Mouse (Mus musculus) embryo, embryonic 11 days (tissue): ENCODE measurements around the gene Lmf1.

Source experiments
- DNase-seq: peaks from one replicate; pipeline ENCODE4 v3.0.0-alpha.2; 2015

The Lmf1 gene

DNA sequence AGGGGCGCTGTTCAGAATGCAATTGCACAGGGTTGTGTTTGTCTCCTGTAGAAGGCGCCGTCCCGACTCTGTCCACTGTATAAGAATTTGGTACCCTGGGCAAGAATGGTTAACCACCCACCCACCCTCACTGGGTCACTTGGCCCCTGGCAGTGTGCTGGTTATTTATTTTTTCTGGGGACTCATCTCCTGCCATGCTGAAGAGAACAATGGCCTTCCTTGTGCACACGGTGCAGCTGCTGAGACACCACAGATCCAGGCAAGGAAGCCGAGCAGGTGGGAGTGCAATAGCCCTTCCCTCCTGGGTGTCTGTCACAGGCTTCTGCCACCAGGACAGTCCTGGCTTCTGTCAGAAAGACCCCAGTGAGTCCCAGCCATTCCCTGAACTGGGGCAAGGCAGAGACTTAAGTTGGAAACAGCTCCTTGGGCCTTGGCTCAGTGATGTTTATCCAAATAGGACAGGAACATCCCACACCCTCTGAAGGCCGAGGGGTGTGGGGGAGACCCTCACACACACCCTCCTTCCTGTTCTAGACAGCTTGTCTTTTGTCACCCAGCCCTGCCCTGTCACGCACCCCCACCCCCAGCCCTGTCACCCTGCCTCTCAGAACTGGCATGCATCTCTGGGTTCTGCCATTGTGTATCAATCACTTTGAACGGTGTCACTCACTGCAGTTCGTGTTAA lies 30.1 kb downstream of the Lmf1 start:
- DNase-seq, result peak; percentile 28

GRCm38 (mm10) chr17:25609506-25609828 lies 30.6 kb downstream of the Lmf1 start:
- no peak for DNase-seq

- DNase-seq, result no peak
Observed at GRCm38 (mm10) chr17:25610151-25610550, 31.3 kb downstream of the Lmf1 start.

- no peak for DNase-seq
Observed at GRCm38 (mm10) chr17:25612537-25612936, 33.7 kb downstream of the Lmf1 start.

GRCm38 (mm10) chr17:25613323-25613722 lies 34.4 kb downstream of the Lmf1 start:
- DNase-seq, result no peak

- DNase-seq, result no peak
Observed at GRCm38 (mm10) chr17:25614723-25615510, 36.0 kb downstream of the Lmf1 start.

DNA sequence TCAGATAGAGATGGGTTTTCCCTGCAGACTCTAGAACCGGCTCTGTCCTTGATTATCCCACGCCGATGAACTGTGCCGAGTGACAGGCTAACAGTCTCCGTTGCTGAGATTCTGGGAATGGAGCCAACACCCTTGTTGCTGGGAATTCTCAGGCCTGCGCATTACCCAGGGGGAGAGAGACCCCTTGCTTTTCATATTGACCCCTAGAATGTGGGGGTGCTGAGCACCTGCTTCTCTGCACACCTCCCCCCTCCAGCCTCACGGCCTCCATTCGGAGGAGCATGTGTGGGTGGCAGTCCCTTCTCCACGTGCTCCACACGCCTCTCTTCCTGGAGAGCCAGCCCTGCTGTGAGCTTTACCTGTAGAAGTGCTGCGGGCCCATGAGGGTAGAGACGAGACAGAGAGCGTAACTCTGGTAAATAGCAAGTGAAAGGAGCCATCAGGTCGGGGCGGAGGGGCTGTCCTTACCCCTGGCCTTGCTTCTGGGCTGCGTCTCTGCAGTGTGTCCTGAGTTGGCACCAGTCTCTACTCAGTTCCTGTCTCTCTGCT lies 39.7 kb downstream of the Lmf1 start:
- DNase-seq, result no peak

DNA sequence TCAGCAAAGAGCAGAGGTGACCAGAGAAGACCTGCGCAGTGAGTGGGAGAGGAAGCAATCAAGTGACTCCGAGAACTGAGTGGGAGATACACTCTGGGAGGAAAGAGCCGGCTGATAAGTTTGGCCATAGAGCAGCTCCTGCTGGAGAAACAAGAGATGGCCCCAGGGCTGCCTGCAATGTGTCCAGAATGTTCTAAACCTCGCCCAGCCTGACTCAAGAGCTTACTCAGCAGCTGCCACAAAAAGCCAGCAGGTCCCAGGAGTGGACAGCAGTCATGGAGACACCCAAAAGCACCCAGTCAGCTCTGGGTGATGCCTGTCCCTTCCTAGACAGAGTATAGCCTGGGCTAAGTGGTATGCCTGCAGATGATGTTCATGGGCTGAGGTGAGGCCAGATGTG lies 44.6 kb downstream of the Lmf1 start:
- no peak for DNase-seq

DNA sequence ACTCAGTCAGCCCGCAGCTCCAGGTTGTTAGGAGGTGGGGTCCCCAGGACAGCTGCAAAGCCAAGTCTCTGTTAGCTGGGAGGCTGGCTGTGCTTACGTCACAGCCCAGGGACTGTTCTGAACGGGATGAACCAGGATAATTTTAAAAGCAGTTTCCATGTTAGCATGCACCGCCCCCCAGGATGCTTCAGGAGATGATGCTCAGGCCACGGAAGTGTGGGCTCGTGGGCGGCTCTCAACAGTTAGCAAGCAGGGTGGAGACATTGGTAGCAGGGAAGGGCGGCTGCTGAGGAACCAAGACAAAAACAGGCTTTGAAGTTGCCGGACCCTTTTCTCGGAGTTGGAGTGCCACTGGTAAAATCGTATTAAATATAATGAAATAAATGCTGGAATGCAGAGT lies 45.0 kb downstream of the Lmf1 start:
- no peak for DNase-seq

GRCm38 (mm10) chr17:25624446-25625119 lies 45.7 kb downstream of the Lmf1 start:
- DNase-seq, result no peak

DNA sequence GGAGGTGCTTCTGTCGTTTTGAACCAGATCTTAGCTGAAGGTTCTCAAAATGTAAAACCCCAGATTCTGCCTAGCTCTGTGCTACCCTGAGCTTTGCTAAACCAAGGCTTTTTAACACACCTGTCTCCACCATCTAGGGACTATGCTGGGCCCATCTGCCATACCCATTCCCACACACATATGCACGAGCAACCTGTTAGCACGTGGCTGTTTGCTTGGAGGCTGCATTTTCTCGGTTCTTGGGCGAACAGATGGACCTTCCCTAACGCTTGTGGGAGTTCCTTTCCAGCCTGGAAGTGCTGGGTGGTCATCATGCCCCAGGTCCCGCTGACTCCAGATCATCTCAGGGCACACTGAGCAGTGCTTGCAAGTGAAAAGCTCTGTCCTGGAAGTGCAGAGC lies 46.4 kb downstream of the Lmf1 start:
- no peak for DNase-seq

- no peak for DNase-seq
Observed at GRCm38 (mm10) chr17:25626196-25627043, 47.5 kb downstream of the Lmf1 start.

- DNase-seq, result no peak
Observed at GRCm38 (mm10) chr17:25630313-25630712, 51.4 kb downstream of the Lmf1 start.

DNA sequence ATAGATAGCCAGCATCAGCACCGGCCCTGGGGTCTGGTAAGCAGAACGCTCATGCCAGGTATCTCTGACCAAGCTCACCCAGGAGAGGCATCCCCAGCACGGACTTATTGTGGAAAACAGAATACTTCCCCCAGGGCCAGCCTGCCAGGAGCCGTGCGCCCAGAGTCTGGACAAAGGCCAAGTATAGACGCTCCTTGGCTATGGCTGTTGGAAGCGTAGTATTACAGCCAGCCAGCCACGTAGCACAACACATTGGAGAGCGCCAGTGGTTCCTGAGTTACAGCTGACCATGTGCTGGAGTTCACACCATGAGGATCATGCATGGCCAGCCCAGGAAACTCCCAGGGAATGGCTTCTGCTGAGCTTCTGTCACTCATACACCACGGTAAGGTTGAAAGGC lies 55.2 kb downstream of the Lmf1 start:
- DNase-seq, result no peak

DNA sequence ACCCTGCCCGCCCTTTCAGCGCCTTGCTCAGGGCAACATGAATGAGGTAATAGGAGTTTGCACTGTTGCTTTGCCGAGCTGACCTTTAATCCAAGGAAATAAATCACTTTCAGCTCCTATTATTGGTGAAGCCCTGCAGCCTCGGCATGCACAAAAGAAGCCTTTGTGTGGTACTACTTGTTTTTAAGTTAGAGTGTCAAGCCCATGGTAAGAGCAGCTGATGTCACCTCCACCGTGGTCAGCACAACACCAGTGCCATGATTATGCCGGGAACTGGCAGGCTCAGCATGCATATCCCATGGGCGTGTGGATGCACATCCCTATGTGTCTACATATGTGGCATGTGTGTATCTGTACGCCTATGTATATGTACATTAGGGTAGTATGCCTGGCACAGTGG lies 56.5 kb downstream of the Lmf1 start:
- DNase-seq, result peak; percentile 78

- DNase-seq, result no peak
Observed at GRCm38 (mm10) chr17:25635806-25636205, 56.9 kb downstream of the Lmf1 start.

GRCm38 (mm10) chr17:25637986-25638385 lies 59.1 kb downstream of the Lmf1 start:
- DNase-seq, result no peak

GRCm38 (mm10) chr17:25638442-25638841 lies 59.6 kb downstream of the Lmf1 start:
- no peak for DNase-seq

DNA sequence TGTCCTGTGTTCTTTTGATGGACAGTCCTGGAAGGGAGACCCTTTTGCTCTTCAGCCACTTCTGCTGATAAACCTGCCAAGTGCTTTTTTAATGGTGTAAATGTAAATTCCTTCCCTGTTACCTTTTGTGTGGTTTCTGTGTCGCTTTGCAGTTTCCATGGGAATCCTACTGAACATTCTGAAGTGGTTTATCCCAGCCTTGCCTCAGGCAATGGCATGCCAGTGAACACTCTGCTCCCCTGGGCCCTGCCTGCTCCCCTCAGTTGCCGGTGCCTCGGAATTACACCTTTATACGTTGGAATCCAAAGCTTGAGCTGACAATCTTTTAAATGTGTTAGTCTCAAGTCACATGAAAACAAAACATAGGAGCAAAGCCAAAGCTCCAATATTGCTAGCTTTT lies 62.1 kb downstream of the Lmf1 start:
- DNase-seq, result no peak

- DNase-seq, result no peak
Observed at GRCm38 (mm10) chr17:25642032-25642431, 63.1 kb downstream of the Lmf1 start.

GRCm38 (mm10) chr17:25643517-25644294 lies 64.8 kb downstream of the Lmf1 start:
- DNase-seq, result peak; percentile 66

GRCm38 (mm10) chr17:25644761-25645160 lies 65.9 kb downstream of the Lmf1 start:
- DNase-seq, result no peak
